In genomic region chr1:24883638-24884037, GRCm38 (mm10) we compare ENCODE assay signal across 13 mouse cellular contexts.
"Had no signal": no experiment of that assay in that cellular context is flagged by ENCODE, and none has a peak within 500 bp of the region (broad histone marks: within the 10 kb centered on the region; RNA-seq: fewer than 3 reads in every experiment).

No protein-coding gene starts in this region.

- DNase-seq: kidney, postnatal 25 days; layer of hippocampus, postnatal 36 days; lung, postnatal 14 days; right cerebral cortex, postnatal 14 days; thymus, postnatal 36 days had no signal

- H3K36me3 ChIP-seq: kidney, embryonic 15.5 days; limb, embryonic 15.5 days; liver, embryonic 12.5 days; lung, embryonic 15.5 days; midbrain, embryonic 12.5 days; neural tube, embryonic 13.5 days had no signal

- H3K27me3 ChIP-seq: kidney, embryonic 15.5 days; limb, embryonic 15.5 days; liver, embryonic 12.5 days; lung, embryonic 15.5 days; midbrain, embryonic 12.5 days; neural tube, embryonic 13.5 days had no signal

- H3K9ac ChIP-seq: kidney, embryonic 15.5 days; limb, embryonic 15.5 days; liver, embryonic 12.5 days; lung, embryonic 15.5 days; midbrain, embryonic 12.5 days; neural tube, embryonic 13.5 days had no signal

- H3K4me1 ChIP-seq: kidney, embryonic 15.5 days; limb, embryonic 15.5 days; liver, embryonic 12.5 days; lung, embryonic 15.5 days; midbrain, embryonic 12.5 days; neural tube, embryonic 13.5 days had no signal

- H3K4me2 ChIP-seq: kidney, embryonic 15.5 days; limb, embryonic 15.5 days; liver, embryonic 12.5 days; lung, embryonic 15.5 days; midbrain, embryonic 12.5 days; neural tube, embryonic 13.5 days had no signal

- H3K9me3 ChIP-seq: kidney, embryonic 15.5 days; limb, embryonic 15.5 days; liver, embryonic 12.5 days; lung, embryonic 15.5 days; midbrain, embryonic 12.5 days; neural tube, embryonic 13.5 days had no signal

- H3K4me3 ChIP-seq: kidney, embryonic 15.5 days; limb, embryonic 15.5 days; liver, embryonic 12.5 days; lung, embryonic 15.5 days; midbrain, embryonic 12.5 days; neural tube, embryonic 13.5 days had no signal

- ATAC-seq: liver, embryonic 12.5 days; midbrain, embryonic 16.5 days had no signal

- H3K27ac ChIP-seq: kidney, embryonic 15.5 days; limb, embryonic 15.5 days; liver, embryonic 12.5 days; lung, embryonic 15.5 days; macrophage; midbrain, embryonic 12.5 days; neural tube, embryonic 13.5 days had no signal
